Mouse (Mus musculus) kidney, postnatal 36 days (tissue): ENCODE data around the gene Gna11.

ENCODE experiments used
- DNase-seq, 2 experiments: peaks; one replicate each; pipeline ENCODE4 v3.0.0; 2021 to 2022; ENCODE audit warnings: mixed read lengths in 2 of 2

The Gna11 gene

GRCm38 (mm10) chr10:81545161-81545747 lies at the start of gene Gna11:
TSS of gene Gna11 (minus strand) at chr10:81545190.
- DNase-seq = peak; percentile 99 to 100

GRCm38 (mm10) chr10:81593935-81594334 lies 48.9 kb upstream of the Gna11 start:
- DNase-seq = no peak

DNA sequence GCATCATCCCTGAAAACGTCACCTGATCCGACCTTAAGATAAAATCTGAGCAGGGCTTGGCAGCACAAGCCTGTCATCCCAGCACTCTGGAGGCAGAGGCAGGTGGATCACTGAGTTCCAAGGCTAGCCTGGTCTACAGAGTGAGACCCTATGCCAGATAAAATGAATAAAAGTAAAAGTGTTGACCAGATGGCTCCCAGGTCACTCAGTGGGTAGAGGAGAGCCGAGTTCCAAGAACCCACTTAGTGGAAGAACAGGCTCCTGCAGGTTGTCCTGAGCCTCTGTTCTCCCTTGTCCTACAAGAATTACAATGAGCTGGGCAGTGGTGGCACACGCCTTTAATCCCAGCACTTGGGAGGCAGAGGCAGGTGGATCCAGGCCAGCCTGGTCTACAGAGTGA lies 48.2 kb upstream of the Gna11 start:
- no peak for DNase-seq

- no peak for DNase-seq
Observed at GRCm38 (mm10) chr10:81592631-81593030, 47.6 kb upstream of the Gna11 start.

DNA sequence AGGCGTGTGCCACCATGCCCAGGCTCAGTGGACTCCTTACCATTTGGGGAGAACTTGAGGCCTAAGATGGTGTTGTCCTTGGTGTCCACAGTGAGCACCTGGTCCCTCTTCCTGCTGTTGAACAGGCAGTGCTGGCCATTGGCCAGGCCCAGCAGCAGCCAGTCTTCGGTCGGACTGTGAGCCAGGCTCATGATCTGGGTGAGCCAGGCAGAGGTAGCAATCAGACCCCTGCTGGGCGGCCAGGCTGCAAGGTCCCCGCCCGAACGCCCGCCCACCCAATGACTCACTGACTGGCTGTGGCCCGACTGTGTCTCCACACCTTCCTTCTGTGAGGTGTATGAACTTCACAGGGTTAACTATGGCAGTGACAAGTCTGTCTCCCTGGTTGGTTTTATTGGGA lies 46.9 kb upstream of the Gna11 start:
- no peak for DNase-seq

DNA sequence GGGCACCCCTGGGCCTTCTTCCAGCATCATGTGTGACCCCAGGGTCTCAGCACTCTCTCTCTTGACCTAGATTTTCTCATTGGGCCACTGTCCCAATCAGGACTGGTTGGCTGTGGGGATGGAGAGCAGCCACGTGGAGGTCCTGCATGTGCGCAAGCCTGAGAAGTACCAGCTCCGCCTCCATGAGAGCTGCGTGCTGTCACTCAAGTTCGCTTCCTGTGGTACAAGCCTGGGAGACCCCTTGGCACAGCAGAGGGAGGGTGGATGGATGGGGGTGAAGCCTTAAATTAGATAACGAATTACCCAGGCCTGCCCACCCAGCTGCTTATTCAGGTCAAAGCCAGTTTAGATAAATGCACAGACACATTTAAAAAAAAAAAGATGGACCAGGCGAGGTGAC lies 43.7 kb upstream of the Gna11 start:
- DNase-seq = no peak

- DNase-seq = no peak
Observed at GRCm38 (mm10) chr10:81583347-81583746, 38.4 kb upstream of the Gna11 start.

- peak in 1 of 2 experiments; percentile 39 for DNase-seq
Observed at GRCm38 (mm10) chr10:81580441-81581070, 35.6 kb upstream of the Gna11 start.

DNA sequence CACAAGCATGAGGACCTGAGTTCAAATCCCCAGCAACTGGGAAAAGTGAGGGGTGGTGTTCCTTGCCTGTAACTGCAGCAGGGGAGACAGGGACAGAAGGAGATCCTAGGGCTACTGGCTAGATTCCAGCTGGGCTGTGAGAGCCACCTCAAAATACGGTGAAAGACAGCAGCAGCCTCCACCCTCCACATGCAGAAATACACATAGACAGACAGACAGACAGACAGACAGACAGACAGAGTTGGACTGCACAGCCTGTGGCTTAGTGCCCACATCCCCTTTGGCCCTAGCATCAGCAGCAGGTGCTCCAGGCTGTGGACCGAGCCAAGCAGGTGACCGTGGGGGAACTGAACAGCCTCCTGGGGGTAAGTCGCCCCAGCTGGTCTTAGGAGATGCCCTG lies 35.0 kb upstream of the Gna11 start:
- DNase-seq = no peak

DNA sequence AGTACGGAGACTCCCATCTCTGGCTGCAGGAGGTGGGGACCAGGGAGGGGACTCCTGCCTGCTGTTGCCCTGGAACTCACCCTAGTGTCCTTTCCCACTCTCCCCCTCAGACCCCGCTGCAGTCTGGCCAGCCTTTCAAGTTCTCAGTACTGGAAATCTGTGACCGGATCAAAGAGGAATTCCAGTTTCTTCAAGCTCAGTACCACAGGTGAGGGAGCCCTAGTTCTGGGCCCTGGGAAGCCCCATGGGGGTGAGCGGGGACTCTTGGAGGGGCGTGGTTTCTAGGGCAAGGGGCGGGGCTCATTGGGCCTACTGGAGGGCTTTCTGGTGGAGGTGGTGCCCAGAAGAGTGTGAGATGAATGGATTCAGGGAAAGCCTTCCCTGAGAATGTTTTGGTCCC lies 30.7 kb upstream of the Gna11 start:
- DNase-seq = peak in 1 of 2 experiments; percentile 54

- peak; percentile 57 to 71 for DNase-seq
Observed at GRCm38 (mm10) chr10:81575208-81575631, 30.2 kb upstream of the Gna11 start.

GRCm38 (mm10) chr10:81574081-81575056 lies 29.4 kb upstream of the Gna11 start, which contains the start of gene Tle2:
TSS of gene Tle2 (plus strand) at chr10:81574561.
- DNase-seq = no peak

DNA sequence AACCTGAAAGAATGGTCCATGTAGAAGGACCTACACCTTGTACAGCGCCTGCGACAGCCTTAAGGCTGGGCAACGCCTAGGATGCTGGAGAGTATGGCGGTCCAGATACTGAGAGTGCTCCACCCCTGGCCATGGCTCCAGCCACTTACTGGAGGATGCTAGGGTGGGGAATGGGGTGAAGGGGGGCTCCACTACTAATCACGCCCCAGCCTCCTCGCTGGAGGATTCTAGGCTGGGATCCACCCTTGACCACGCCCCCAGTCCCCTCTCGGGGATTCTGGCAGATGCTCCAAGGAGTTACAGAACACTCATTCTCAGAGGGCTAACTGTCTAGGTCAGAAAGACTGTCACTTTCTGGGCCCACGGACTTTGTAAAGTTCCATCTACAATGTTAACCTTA lies 28.0 kb upstream of the Gna11 start:
- DNase-seq = peak in 1 of 2 experiments; percentile 42

GRCm38 (mm10) chr10:81572133-81572671 lies 27.2 kb upstream of the Gna11 start:
- no peak for DNase-seq

GRCm38 (mm10) chr10:81571501-81571876 lies 26.5 kb upstream of the Gna11 start:
- peak; percentile 97 to 100 for DNase-seq

GRCm38 (mm10) chr10:81570831-81571500 lies 26.0 kb upstream of the Gna11 start:
- peak; percentile 98 to 99 for DNase-seq

DNA sequence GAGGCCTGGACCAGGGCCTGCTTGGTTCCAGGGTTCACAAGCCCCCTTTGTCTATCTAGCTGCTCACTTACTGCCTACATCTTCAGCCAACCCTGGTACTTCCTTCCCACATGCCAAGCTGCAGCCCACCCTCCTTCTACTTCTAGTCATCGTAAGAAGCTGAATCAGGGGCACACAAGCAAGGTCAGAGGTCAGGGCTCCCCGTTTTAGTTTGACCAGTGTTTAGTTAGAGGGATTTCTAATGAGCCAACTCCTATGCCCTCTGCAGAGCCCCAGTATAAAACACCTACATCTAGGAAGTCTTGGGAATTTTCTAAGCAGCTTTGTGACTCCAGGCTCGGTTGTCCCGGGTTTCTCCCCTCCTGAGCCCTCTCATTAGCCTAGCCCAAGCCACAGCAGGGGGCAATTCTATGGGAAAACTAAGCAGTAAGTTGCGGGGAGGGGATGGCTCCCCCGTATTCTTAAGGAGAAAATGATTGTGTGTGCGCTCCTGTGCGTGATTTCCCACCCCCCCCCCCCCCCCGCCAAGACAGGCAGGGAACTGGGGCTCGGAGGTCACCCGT lies 25.3 kb upstream of the Gna11 start:
- no peak for DNase-seq

GRCm38 (mm10) chr10:81569507-81570237 lies 24.7 kb upstream of the Gna11 start:
- no peak for DNase-seq

GRCm38 (mm10) chr10:81568381-81569191 lies 23.6 kb upstream of the Gna11 start:
- peak; percentile 78 to 79 for DNase-seq
